Mouse (Mus musculus) Patski (cell line): ENCODE results near the gene Unc5c. TPM values are rescaled to one million over a fixed set of nuclear protein-coding genes. Genes with fewer than 3 reads are reported as not detected.

ENCODE experiments used
- ATAC-seq: fragments of 100-300 bp; one replicate; pipeline ENCODE4 v1.8.0; 2021
- CTCF ChIA-PET: fragments of 350-600 bp; sonication (Branson Sonifier 250); formaldehyde crosslinking; loops from one replicate; lab custom pipeline; 2022; ENCODE audit warnings: inconsistent platforms; lab: Charles Lee
- POLR2A ChIA-PET: fragments of 350-600 bp; sonication (Branson Sonifier 250); formaldehyde crosslinking; loops from one replicate; lab custom pipeline; 2022; ENCODE audit warnings: antibody characterized with exemption, inconsistent platforms; lab: Charles Lee
- DNase-seq: peaks from one replicate; pipeline ENCODE4 v3.0.0-alpha.2; 2011; ENCODE audit warnings: low read depth, low spot score
- H3K27me3 ChIP-seq: fragments of 371-371 bp; one replicate; pipeline ENCODE4 v1.5.1; 2021
- CTCF ChIP-seq: fragments of 100-300 bp; IDR thresholded peaks from one replicate; pipeline ENCODE4 v1.5.1; 2021
- in situ Hi-C: fragments of 300-500 bp; cut with MboI; formaldehyde crosslinking; loops from 3 replicates; pipeline ENCODE4 v1.11.1; 2018; ENCODE audit warnings: low pct_unique_long_range_greater_than_20kb, mixed read lengths
- polyA plus RNA-seq: library from polyadenylated mRNA; unstranded; gene quantifications from one replicate; pipeline ENCODE4 v1.2.3, GENCODE M21; 2021

Unc5c gene
- polyA plus RNA-seq, 1 experiment from 2014 or later, result under 0.01 TPM

DNA sequence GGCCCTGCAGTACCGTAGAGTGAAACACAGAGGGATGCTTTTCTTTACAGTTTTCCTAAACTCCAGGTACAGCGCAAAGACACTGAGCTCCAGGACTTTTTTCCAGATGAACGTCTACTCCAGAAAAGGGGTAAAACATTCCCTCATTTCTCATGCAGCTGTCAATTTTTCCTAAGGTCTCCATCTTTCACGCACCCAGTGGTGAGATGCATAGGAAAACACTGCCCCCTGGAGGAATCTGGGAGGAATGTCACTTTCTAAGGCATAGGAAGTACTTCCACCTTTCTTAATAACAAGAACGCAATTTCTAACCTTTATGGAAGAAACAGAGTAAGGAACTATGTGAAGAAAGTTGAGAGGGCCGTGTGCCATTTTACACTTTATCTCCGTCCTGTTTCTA lies 373.8 kb downstream of the Unc5c start:
- CTCF ChIA-PET, result interaction anchor here (0.6 to 1.2 kb wide), 5 partner anchors 10 to 635 kb away, joined by 3 to 4 read pairs (median 3); no protein-coding TSS in a partner anchor
- POLR2A ChIA-PET, result no interaction called here
- in situ Hi-C loops, result loop anchor here (25.0 kb wide), 1 partner anchor 1902 kb away; no protein-coding TSS in a partner anchor
- H3K27me3 ChIP-seq, result peaks cover 5% of the 10 kb centered on the region
- peak; percentile 81 for TF ChIP-seq CTCF
- DNase-seq, result no peak
- ATAC-seq, result no peak

- in situ Hi-C loops, result loop anchor here (25.0 kb wide), 1 partner anchor 1912 kb away; no protein-coding TSS in a partner anchor
- no peaks in the 10 kb centered on the region for H3K27me3 ChIP-seq
- TF ChIP-seq CTCF, result no peak
- ChIA-PET POLR2A (no interaction called here), CTCF (interaction anchor here (1.2 kb wide), 1 partner anchor 11 kb away, joined by 3 read pairs; no protein-coding TSS in a partner anchor)
- ATAC-seq, result no peak
- no peak for DNase-seq
These were observed 384.2 kb downstream of the Unc5c start for GRCm38 (mm10) chr3:141849206-141849605.

DNA sequence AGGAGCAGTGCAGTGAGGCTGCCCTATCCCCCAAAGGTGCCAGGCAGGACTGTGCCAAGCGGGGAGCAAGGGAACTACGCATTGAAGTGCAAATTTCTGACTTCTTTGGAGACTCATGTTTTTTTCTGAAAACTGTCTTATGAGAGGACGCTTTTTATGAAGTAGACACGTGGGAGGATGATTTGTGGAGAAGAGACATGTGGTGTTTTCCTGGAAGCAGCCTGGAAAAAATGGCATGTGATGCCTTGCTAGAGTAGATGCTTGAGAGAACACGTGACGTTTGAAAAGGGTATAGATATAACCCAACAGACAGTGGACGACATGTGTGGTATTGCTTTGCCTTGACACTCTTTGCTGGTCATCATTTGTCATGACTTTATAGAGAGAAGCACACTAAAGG lies 385.1 kb downstream of the Unc5c start:
- no peak for TF ChIP-seq CTCF
- in situ Hi-C loops, result no loop called here
- H3K27me3 ChIP-seq, result no peaks in the 10 kb centered on the region
- CTCF ChIA-PET, result no interaction called here
- DNase-seq, result no peak
- ATAC-seq, result no peak
- POLR2A ChIA-PET, result no interaction called here

GRCm38 (mm10) chr3:141854339-141854738 lies 389.3 kb downstream of the Unc5c start:
- no peaks in the 10 kb centered on the region for H3K27me3 ChIP-seq
- TF ChIP-seq CTCF, result no peak
- no peak for ATAC-seq
- in situ Hi-C loops, result no loop called here
- ChIA-PET POLR2A (no interaction called here), CTCF (no interaction called here)
- DNase-seq, result no peak

GRCm38 (mm10) chr3:141857123-141857522 lies 392.1 kb downstream of the Unc5c start:
- ChIA-PET CTCF (no interaction called here), POLR2A (no interaction called here)
- peaks cover 3% of the 10 kb centered on the region for H3K27me3 ChIP-seq
- TF ChIP-seq CTCF, result no peak
- no peak for ATAC-seq
- DNase-seq, result no peak
- in situ Hi-C loops, result no loop called here

DNA sequence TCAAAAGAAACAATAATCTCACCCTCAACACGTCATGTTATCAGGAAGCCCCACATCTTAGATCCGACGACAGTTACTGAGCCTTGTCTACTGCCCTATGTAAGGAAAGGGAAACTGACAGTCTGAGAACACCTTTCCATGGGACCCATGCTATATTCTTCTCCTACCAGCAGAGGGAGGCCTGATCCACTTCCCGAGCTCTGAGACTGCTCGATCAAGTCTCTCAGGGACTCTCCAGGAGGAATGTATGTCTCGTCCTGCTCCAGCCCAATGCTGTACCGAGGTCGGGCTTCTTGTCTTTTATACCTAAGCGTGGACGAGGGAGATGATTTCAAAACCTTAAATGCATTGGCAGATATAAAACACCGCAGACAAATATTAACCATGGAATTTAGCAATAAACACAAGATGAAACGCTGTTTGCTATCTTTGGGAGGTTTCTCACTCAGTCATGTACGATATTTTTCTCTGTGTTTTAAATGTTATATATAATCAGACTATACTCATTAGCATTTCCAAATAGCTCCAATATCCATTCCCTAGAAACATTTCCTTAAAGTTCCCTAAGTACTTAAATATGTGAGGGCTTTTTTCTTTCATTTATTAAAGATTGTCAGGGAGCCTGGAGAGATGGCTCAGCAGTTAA lies 397.9 kb downstream of the Unc5c start:
- in situ Hi-C loops, result loop anchor here (5.0 kb wide), 1 partner anchor 614 kb away; no protein-coding TSS in a partner anchor
- peak; percentile 13 for DNase-seq
- H3K27me3 ChIP-seq, result peaks cover 23% of the 10 kb centered on the region
- TF ChIP-seq CTCF, result peak; percentile 93
- ATAC-seq, result peak; percentile 99
- ChIA-PET CTCF (interaction anchor here (1.4 to 1.8 kb wide), 2 partner anchors 613 kb away, joined by 4 to 7 read pairs; no protein-coding TSS in a partner anchor), POLR2A (no interaction called here)

- in situ Hi-C loops, result loop anchor here (10.0 kb wide), 1 partner anchor 333 kb away; no protein-coding TSS in a partner anchor
- POLR2A ChIA-PET, result no interaction called here
- CTCF ChIA-PET, result no interaction called here
These were observed 406.8 kb downstream of the Unc5c start for GRCm38 (mm10) chr3:141871805-141872204.

DNA sequence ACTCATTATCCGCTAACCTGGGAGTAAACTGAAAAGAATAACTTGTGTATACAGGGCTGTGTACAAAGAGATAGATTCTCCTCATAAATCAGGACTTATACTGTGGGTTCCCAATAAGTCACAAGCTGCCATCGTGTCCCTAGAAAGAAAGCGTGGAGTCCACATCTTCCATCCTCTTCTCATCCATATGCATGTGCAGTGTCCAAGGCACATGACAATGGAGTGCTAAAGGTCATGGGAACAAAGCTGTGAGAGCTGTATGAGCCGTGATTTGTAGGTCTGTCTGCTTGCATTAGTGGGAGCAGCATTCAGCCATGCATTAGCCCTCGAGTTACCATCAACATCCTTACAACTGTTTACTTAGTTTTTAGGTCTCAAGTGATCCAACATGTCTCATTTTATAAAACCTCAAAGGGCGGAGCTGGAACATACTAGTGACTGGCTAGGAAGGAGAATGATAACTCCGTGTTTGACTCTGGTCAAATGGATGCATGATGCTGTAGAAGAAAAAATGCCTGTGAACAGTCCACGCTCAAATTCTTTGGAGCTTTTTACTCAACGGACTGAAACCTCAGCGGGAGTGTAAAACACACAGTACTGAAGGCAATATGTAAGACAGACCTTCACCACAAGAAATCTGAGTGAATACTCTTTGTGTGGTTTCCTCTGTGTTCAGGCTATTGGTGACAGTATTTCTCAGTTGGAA lies 407.5 kb downstream of the Unc5c start:
- H3K27me3 ChIP-seq, result peaks cover 16% of the 10 kb centered on the region
- ChIA-PET POLR2A (no interaction called here), CTCF (no interaction called here)
- TF ChIP-seq CTCF, result no peak
- no peak for DNase-seq
- in situ Hi-C loops, result loop anchor here (10.0 kb wide), 1 partner anchor 332 kb away; no protein-coding TSS in a partner anchor
- no peak for ATAC-seq

More at GRCm38 (mm10) chr3:141871805-141872204, 406.8 kb downstream of the Unc5c start:
- DNase-seq, result no peak
- peaks cover 18% of the 10 kb centered on the region for H3K27me3 ChIP-seq
- no peak for ATAC-seq
- no peak for TF ChIP-seq CTCF

GRCm38 (mm10) chr3:141882496-141882895 lies 417.5 kb downstream of the Unc5c start:
- POLR2A ChIA-PET, result no interaction called here
- DNase-seq, result no peak
- CTCF ChIA-PET, result interaction anchor here (0.6 to 1.7 kb wide), 3 partner anchors 371 to 593 kb away, joined by 3 to 4 read pairs (median 3); no protein-coding TSS in a partner anchor
- ATAC-seq, result no peak
- TF ChIP-seq CTCF, result no peak
- in situ Hi-C loops, result no loop called here
- H3K27me3 ChIP-seq, result peaks cover 4% of the 10 kb centered on the region

- TF ChIP-seq CTCF, result no peak
- POLR2A ChIA-PET, result no interaction called here
- H3K27me3 ChIP-seq, result peaks cover 4% of the 10 kb centered on the region
- in situ Hi-C loops, result no loop called here
- DNase-seq (no peak), ATAC-seq (no peak)
- CTCF ChIA-PET, result no interaction called here
These were observed 419.2 kb downstream of the Unc5c start for GRCm38 (mm10) chr3:141884190-141884589.
